Mouse (Mus musculus): Measurements from ENCODE around the gene Med18.

The Med18 gene

DNA sequence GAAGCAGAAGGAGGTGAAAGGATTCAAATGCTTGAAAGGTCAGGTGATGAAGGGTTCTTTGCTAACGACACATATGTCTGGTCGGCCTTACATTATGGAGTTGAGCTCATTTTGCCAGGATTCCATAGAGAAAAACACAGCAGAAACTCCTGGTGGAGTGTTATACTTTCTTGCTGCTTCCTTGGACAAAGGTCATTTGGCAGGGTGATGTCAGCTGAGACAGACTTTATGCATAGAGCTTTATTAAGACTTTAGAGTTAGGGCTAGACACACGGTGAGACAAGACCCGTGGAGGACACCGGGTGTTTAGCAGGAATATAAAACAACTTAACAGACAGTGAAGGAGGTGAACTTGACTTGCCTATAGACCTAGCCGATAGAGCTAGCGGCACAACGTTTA lies 14.1 kb upstream of the Med18 start:
- no peak for DNase-seq

DNA sequence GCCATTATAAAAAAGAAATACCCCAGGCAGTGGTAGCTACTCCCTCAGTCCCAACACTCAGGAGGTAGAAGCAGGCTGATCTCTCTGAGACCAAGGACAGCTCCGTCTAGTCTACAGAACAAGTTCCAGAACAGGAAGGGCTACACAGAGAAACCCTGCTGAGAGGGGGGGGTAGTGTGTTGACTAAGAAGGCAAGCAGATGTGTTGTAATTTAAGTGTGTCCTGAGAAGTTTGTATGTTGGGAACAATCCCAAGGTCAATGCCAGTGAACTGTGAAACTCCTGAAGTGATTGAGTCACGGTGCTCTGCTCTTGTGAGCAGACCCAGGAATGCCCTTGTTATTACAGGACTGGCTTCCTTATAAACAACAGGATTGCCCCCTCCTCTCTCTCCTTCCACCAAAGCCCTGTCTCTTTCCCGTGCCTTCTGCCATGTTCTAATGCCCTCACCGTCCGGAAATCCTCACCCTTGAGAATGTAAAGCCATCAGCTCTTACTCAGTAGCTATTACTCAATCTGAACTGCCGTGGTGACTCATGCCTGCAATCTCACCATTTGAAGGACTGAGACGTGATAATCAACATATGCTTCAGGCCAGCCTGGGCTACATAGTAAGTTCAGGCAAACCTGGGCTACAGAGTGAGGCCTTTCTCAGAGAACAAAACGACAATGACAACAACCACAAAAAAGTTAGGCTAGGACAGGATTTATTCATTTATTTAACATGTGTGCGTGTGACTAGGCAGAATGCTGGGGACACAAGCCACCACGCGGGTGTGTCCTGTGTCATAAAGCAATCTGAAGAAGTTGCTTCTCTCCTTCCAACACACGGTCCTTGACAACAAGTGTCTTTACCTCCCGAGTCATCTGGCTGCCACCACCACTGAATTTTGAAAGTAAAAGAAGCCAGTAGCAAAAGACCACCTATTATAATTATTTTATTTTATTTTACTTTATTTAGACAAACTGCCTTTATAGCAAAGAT lies 12.5 kb upstream of the Med18 start:
- no peak for DNase-seq

DNA sequence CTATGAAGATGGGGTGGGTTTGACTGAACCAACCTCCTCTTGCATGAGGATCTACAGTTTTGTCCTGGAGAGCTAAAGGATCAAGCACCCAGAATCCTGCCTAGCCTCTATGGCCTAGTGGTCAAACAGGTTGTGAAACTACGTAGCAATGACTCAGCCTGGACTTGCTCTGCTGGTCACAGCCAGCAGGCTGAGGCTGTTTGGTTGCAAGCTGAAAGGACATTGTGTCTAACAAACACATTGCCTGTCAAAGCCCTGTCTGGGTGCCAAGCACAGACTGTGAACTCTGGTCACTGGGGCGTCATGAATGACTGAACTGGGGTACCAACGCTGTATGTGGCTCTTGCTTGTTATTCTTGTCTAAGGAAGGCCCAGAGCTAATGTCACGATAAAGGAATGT lies 10.9 kb upstream of the Med18 start:
- no peak for DNase-seq

- DNase-seq, result no peak
These were observed 9.7 kb upstream of the Med18 start for GRCm38 (mm10) chr4:132473411-132473810.

DNA sequence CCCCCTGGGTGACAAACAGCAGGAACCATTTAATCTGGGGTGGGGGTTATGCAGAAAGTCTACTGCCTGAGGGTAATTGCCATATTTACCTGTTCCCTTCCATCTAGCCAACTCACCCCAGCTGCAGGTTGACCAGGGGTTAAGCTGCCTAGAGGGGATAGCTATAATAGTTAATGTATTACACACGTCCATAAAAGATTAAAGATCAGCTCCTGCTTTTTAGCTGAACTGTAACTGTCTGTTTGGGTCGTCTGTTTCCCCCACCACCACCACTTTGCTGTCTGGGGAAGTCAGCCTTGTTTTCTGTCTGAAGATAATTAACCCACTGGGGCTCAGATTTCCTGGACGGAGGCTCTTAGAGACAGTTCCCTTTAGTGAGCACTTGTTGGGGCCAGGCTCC lies 6.2 kb upstream of the Med18 start:
- no peak for DNase-seq

DNA sequence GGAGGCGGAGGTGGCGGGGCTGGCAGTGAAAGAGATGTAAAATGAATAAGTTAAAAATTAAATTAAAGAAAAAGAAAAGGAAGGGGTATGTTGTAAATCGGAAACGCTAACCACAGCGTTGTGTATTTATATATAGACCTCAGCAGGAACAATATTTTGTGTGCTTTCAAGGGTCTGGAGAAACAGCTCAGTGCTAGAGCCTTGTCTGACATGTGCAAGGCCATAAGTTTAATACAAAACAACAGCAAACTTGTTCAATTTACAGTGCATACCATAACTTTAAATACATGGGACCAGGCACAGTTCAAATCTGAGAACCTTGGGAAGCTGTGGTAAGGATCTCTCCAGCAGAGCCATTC lies 513 bp upstream of the Med18 start:
- no peak for DNase-seq

- no peak for DNase-seq
These were observed 885 bp downstream of the Med18 start for GRCm38 (mm10) chr4:132462836-132463235.

GRCm38 (mm10) chr4:132460225-132460624 lies 3.5 kb downstream of the Med18 start:
- no peak for DNase-seq

- DNase-seq, result no peak
These were observed 8.2 kb downstream of the Med18 start for GRCm38 (mm10) chr4:132455561-132455960.

DNA sequence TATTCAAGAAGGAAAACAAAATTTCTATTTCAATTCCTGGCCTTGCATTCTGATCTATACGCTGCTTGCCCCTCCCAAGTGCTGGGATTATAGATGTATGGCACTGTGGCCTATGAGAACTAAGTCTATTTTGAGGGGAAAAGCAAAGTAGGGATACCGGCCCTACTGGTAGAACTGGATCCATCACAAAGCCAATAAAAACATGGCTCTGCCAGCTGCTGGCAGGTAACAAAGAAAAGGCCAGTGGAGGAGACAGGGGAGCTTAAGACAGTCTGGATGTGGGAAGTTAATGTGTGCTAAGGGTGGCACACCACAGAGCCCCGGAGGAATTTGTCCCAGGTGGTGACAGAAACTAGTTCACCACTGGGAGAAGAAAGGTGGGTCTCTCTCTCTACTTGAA lies 8.6 kb downstream of the Med18 start:
- DNase-seq, result no peak

GRCm38 (mm10) chr4:132454216-132454615 lies 9.5 kb downstream of the Med18 start:
- DNase-seq, result no peak

GRCm38 (mm10) chr4:132449778-132450177 lies 13.9 kb downstream of the Med18 start:
- no peak for DNase-seq

- DNase-seq, result no peak
These were observed 17.6 kb downstream of the Med18 start for GRCm38 (mm10) chr4:132446105-132446504.

DNA sequence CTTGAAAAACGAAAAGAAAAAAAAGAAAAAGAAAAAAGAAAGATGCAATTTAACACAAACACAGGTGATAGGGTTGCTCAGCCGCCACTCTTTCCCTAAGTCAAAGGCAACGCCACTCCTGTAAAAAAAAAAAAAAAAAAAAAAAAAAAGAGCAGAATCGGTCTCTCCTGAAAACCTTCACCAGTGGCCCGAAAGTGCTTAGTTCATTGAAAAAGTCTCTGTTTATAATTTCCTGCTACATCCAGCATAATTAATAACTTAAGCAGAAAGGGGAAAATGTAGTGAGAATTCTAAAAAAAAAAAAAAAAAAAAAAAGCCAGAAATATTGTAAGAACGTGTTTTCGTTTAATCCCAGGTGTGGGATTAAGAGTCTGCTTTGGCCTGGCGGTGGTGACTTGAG lies 19.2 kb downstream of the Med18 start:
- no peak for DNase-seq

DNA sequence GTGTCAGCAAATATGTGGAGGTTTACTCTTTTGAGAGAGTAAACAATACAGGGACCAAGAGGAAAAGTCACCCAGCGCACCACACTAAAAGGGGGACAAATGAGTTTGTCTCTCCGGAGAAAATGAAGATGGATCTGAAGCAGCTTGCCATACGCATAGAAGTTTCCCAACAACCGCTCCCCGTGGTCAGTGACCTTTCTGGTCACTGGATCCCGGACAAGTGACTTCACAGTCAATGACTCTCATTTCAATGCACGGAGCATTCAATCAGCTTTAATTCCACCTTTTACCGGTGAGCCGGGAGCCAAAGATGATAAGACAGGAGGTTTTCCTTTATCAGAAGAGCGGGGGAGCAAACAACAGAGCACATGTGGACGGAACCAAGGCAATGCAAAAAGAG lies 25.9 kb downstream of the Med18 start:
- no peak for DNase-seq

DNA sequence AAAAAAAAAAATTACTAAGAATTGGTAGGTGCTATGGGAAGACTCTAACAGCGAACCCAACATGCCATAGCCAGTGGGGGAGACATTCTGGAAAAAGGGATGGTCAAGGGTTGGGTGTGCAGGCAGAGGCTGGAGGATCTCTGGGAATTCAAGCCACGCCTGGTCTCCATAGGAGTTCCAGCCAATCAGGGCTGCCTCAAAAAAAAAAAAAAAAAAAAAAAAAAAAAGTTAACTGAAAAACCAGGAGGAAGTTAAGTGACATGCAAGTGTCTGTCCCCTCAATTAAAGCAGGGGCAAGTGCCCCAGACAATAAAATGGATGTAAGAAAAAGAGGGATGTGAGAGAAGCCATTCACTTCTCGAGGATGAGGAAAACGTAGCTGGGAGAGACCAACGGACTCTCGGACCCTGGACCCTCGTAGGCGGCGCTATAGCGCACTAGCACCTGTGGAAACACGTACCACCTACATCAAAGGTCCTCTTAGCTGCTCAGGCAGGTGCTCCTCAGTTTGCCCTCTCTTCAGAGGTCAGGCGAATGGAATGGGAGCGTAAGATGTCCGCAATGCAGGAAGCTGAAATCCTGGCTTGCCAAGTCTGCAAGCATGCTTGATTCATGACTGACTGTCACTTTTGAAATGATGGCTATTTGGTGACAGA lies 30.9 kb downstream of the Med18 start:
- DNase-seq, result no peak

GRCm38 (mm10) chr4:132428022-132428542 lies 35.6 kb downstream of the Med18 start:
- no peak for DNase-seq

DNA sequence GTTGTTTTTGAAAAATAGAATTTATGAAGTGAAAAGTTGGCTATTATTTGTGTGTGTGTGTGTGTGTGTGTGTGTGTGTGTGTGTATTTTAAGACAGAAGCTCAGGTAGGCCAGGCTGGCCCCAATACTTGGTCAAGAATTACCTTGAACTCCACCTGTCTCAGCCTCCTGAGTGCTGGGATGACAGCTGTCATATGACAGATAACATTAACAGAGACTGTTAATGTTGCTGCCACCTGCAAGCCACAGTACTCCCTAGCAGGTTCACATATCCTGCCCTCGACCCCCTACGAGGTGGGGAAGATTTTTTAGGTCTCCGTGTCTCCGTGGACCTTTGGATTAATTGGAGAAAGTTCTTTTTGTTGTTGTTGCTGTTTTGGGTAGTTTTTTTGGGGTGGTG lies 36.2 kb downstream of the Med18 start:
- DNase-seq, result no peak

GRCm38 (mm10) chr4:132426021-132426420 lies 37.7 kb downstream of the Med18 start:
- DNase-seq, result no peak

DNA sequence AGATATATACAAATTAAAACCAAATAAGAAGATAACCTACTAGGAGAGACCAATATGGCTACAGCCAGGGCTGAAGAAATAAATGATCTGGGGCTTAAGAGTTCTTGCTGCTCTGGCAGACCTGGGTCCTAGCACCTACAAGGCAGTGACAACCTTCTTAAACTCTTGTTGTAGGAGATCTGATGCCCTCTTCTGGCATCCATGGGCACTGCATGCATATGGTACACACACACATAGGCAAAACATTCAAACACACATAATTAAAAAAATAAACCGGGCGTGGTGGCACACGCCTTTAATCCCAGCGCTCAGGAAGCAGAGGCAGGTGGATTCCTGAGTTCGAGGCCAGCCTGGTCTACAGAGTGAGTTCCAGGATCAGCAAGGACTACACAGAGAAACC lies 39.0 kb downstream of the Med18 start:
- DNase-seq, result no peak

DNA sequence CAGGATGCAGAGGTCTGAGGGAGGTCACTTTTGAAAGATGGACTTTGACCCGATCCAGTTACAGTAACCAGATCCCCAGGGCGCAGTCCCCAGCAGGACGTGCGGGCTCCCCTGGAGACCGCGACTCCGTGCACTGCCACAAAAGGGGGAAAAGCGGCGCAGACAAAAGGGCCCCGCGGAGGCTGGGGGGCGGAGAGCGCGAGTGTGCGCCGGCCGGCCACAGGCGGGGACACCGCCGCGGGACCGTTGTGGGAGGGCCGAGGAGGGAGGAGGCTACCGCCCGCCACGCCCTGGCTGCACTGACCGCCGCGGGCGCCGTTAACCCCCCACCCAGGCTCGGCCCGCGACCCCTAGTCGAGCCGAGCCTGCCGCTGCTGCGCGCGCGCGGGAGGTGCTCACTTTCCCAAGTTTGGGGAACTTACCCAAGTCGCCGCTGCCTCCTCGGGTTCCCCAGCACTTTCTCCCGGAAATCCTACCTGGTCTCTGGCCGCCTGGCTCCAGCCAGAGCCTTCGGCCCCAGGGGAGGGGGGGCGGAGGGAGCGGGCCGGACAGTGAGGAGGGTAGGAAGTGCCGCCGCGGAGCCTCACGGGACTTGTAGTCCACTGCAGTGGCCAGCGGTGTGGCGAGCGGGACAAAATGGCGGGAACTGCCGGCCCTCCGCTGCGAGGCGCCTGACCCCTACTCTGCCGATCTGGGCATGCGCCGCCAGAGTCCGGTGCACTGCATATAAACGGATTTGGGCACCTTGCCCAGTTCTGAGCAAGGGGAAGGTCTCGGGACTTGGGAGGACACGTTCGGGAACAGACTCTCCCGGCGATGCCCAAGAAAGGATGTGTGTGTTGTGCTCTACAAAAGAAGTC lies 41.6 kb downstream of the Med18 start, which contains the start of gene Phactr4:
Gene Phactr4, minus strand, starts transcription at position 567 of the 860 bp plus-strand sequence.
- DNase-seq, result peak; percentile 99

DNA sequence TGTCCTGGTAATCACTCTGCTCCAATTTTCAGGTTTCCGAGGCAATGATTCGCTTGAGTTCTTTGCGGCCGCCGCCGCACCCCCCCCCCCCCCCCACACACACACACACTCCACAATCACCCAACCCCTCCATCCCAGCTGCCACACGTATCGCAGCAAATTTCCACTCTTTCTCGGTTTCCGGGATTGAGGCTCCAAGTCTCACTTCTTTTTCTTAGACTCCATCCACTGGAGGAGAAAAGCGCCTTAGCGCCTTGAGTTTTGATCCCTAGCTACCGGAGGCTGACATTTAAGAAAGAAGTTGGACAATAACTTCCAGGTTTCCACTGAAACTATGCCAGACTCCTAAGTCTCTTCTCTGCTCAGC lies 42.2 kb downstream of the Med18 start:
- peak; percentile 66 for DNase-seq

GRCm38 (mm10) chr4:132420471-132420870 lies 43.2 kb downstream of the Med18 start:
- DNase-seq, result no peak

Data from embryo, embryonic 11 days (tissue).